Mouse (Mus musculus) fat pad, adult 2 months (tissue): ENCODE measurements at regions not wholly inside any gene's neighbourhood (a gene's known extent, or its start where the extent isn't known, plus 50 kb on each side); places are given as distances from the start of the nearest gene placed in this dataset.
"Not testable (repeated sequence)": the region's sequence is repeated elsewhere in the genome, so short reads cannot be mapped to it uniquely, and the experiment has no call there.

Experiments used
- DNase-seq: peaks from one replicate; pipeline ENCODE4 v3.0.0-alpha.2; 2011; ENCODE audit warnings: low read depth, low spot score; ENCODE audit errors: extremely low read depth

DNA sequence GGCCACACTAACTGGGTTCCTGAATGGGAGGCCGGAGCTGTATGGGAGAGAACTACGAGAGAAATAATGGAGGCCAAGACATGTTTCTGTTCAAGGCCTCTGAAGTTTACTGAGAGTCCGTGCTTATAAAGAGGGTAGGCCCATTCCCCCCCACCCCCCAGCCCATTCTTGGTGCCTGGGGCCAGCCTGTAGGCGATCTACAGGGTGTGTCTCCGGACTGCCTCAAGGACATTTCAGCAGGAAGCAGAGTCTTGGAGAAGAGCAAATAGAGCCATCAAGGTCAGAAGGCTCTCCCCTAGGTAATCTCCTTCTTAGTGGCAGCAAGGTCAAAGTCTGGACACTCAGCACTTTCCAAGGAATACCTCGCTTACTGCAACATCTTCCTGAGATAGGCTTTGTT lies 88.8 kb upstream of the Fam3c start:
- not testable (repeated sequence) for DNase-seq

DNA sequence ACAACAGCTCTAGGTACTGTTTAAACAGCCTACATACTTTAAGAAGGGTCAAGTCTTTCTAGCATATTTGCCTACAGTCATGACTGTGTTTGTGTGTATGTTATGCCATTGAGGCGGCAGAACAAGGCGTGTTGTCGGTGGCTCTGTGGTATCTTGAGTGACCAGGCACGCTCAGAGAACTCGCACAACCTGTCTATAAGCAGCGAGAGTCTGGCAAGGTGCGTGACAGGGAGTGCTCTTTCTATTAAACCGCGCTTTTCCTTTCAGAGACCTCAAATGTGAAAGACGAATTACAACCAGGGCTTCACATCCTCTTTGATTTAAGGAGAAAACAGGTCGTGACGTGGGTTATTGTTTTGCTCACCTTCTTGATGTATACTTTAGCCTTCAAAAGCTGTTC lies 88.2 kb upstream of the Fam3c start:
- no peak for DNase-seq

GRCm38 (mm10) chr6:22443573-22443972 lies 87.5 kb upstream of the Fam3c start:
- no peak for DNase-seq

DNA sequence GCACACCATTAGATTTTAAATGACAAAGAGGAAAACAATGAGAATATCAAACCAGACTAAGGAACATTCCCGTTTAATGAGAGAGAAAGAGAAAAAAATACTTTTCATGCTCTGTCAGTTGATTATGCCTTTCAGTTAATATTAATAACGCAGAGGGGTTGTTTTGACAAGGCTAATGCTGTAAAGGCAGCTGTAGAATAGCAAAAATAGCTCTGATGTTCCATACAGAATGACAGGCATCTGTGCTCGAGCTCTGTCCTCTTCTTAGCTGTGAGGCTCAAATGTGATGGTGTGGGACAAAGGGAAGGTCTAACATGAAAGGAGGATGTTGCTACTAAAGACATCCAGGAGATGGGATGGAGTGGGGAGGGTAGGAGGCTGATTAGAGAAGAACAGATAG lies 87.1 kb upstream of the Fam3c start:
- DNase-seq, result no peak

- DNase-seq, result no peak
Observed at GRCm38 (mm10) chr6:22442591-22442990, 86.5 kb upstream of the Fam3c start.

DNA sequence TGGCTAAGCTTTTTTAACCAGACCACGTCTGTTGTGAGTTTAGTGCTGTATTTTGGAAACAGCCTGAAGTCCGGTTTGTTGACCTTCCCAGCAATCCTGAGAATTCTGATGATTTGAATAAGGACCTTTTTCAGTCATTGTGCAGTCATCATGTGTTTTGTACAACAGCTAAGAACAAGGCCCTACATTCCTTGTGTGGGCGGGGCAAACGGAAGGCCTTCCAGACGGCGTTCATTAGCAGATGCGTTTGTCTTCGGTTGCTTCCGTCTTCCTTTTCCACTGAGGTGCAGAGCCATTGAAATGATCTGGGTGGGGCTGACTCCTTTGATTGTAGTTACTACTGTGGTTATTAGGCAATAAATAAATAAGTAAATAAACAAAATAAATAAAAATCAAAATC lies 83.8 kb upstream of the Fam3c start:
- DNase-seq, result no peak

DNA sequence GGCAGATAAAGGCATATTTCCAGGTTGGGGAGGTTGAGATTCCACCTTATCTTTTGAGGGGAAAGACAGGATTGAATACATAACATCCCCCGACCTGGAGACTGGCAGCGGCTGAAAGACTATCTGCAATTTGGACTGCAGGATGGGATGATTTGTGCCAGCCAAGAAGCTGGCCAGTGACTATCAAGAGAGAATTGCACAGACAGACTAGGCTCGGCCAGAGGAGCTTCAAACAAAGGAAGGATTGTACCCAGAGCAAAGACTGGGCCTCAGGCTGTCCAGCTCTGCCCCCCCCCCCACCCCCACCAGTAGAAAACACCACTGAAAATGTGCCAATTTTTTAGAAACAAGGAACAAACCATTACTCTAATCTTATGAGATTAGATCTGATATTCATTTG lies 73.0 kb upstream of the Fam3c start:
- peak; percentile 10 for DNase-seq

- DNase-seq, result no peak
Observed at GRCm38 (mm10) chr6:22424161-22424807, 68.2 kb upstream of the Fam3c start.

DNA sequence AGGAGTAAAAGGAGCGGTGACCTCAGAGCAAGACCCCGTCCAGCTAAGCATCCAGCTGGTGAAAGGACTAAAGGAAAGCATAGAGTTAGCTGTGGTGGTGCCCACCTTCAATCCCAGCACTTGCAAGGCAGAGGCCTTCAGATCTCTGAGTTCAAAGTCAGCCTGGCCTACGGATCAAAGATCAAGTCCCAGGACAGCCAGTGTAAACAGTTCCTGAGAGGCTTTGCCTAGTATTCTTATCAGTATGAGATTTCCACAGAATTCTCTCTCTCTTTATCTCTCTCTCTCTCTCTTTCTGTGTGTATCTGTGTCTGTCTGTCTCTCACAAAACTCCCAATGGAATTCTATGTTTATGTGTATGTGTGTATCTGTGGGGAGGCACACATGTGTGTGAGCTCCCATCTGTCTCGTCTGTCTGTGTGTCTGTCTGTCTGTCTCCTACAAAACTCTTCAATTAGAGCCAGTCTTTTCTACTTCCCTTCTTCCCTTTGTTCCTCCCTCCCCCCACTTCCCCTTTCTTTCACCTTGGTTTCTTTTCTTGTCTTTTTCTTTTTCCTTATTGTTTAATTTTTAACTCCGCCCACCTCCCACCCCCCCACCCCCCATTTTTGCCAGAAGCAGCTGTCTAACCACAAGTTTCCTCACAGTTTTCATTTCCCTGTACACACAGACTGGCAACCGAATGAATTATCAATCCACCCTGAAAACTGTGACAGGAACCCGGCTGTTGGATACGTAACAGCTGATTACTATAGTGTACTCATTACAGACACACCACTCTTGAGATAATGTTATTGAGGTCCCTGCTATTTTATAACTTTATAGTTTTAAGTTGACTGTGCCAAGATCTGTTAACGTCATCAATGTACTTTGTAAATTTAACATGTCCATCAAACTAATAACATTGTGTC lies 67.3 kb upstream of the Fam3c start:
- no peak for DNase-seq

GRCm38 (mm10) chr6:22421551-22421950 lies 65.5 kb upstream of the Fam3c start:
- DNase-seq, result no peak

- no peak for DNase-seq
Observed at GRCm38 (mm10) chr6:22418279-22418678, 62.2 kb upstream of the Fam3c start.

- peak; percentile 7 for DNase-seq
Observed at GRCm38 (mm10) chr6:22417189-22417588, 61.1 kb upstream of the Fam3c start.

DNA sequence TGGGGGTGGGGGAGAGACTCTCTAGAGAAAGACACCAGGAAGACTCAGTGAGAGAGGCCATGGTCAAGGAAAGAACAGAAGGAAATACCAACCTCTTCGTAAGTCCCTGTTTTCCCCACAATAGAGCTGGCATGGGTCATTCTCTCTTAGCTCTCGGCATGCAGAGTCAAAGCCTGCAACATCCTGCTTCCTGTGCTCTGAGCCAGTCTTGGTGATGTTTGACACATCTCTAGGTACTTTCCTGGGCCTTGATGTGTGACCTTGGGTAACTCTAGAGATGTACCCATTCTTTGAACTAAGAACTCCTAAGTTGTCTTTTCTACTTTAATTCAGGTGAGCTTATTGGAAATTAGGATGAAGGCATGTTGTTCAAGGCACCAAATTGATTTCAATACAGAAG lies 55.8 kb upstream of the Fam3c start:
- DNase-seq, result no peak

DNA sequence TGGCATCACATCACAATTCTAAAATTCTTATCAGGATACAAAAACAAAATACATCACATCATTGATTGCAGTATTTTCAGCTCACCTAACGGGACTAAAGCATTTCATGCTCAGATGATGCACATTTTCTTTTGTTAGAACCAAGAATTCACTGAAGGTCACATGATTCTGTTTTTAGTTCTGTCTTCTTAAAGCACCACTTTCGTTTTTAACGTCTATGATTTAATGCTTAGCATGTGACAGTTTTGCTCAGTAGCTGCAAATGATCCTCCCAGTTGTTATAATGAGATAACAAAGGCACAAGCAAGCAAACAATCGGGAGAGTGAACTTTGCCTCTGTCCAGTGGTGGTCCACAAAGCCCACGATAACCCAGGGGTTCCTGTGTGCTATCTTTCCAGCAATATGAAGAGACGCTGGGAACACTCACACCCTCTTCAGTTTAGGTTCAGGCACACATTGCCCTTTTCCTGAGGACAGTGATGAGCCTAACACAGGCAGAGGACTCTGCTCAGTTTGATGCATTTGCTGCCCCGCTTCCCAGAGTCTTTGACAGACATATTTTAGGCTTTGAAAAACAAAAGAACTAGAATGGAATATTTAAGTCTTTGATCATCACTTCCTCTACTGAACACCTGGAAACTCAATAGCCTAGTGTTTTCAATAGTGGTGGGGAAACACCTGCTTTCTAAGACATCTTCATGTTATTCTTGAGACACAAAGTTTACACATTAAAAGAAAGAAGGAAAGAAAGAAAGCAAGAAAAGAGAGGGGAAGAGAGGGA lies 53.0 kb upstream of the Fam3c start:
- DNase-seq, result no peak
